Mouse (Mus musculus) ES-Bruce4 (cell line): ENCODE results near the gene Agap1. TPM values are rescaled to one million over a fixed set of nuclear protein-coding genes. Genes with fewer than 3 reads are reported as not detected.

Experiments
- H3K27ac ChIP-seq: 2 replicates; pipeline ENCODE4 v1.5.1; 2012; ENCODE audit warnings: low read length, inconsistent platforms; ENCODE audit not compliant: insufficient read depth
- H3K27me3 ChIP-seq: 2 replicates; pipeline ENCODE4 v1.6.1; 2012; ENCODE audit warnings: mild to moderate bottlenecking, low read length, inconsistent platforms; ENCODE audit not compliant: control insufficient read depth, poor library complexity, insufficient read depth, severe bottlenecking
- H3K36me3 ChIP-seq: 2 replicates; pipeline ENCODE4 v1.6.1; 2012; ENCODE audit warnings: inconsistent platforms, mild to moderate bottlenecking, low read length, moderate library complexity; ENCODE audit not compliant: control insufficient read depth, poor library complexity, insufficient read depth, severe bottlenecking
- H3K4me1 ChIP-seq: one replicate; pipeline ENCODE4 v1.8.1; 2011; ENCODE audit warnings: low read length; ENCODE audit not compliant: control insufficient read depth, insufficient read depth
- H3K4me3 ChIP-seq: 2 replicates; pipeline ENCODE4 v1.5.1; 2011; ENCODE audit warnings: low read depth, mild to moderate bottlenecking, low read length
- H3K9ac ChIP-seq: 2 replicates; pipeline ENCODE4 v1.6.1; 2012; ENCODE audit warnings: low read depth, mild to moderate bottlenecking, inconsistent platforms; ENCODE audit not compliant: poor library complexity, severe bottlenecking
- H3K9me3 ChIP-seq: replicated peaks from 2 replicates; pipeline ENCODE4 v1.6.1; 2012; ENCODE audit warnings: mild to moderate bottlenecking, low read length, inconsistent platforms; ENCODE audit not compliant: control insufficient read depth, poor library complexity, insufficient read depth, severe bottlenecking
- CTCF ChIP-seq: IDR thresholded peaks from one replicate; pipeline ENCODE4 v1.8.1; 2011; ENCODE audit warnings: low read depth, low read length
- EP300 ChIP-seq: IDR thresholded peaks from 2 replicates; pipeline ENCODE4 v1.6.1; 2011; ENCODE audit warnings: low read depth, low read length; ENCODE audit not compliant: insufficient read depth
- POLR2A ChIP-seq: IDR thresholded peaks from one replicate; pipeline ENCODE4 v1.8.1; 2011; ENCODE audit warnings: low read length; ENCODE audit not compliant: insufficient read depth
- polyA plus RNA-seq: library from polyadenylated mRNA; stranded (reverse); fragments of >200 nt; gene quantifications from 2 replicates; pipeline ENCODE4 v1.2.4, GENCODE M21; 2011; ENCODE audit warnings: low read depth; ENCODE audit not compliant: missing spikeins, insufficient read depth, insufficient read length

The Agap1 gene
- polyA plus RNA-seq, 1 experiment = 31.0 TPM

DNA sequence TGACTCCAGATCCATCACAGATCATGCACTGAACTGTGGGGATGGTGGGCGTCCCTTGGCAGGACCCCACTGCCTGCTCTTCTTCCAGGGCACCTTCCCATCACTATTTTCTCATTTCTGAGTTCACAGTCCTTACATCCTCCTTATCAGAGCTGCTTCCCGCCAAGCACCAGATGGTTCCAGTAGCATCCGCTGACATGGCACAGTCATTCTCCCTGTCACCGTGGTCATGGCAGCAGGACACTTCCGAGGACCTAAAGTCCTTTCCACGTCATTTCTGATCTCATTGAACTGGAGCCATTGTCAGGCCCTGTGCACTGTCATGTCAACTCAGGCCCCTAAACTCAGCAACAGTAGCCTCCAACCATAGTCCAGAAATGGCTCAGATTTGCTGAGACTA lies 251.1 kb downstream of the Agap1 start:
- no peak for TF ChIP-seq CTCF
- no peak for TF ChIP-seq EP300
- no peak for TF ChIP-seq POLR2A
- Histone ChIP-seq H3K27ac (no peak overlapping the region), H3K4me1 (no peaks in the 10 kb centered on the region), H3K36me3 (no peaks in the 10 kb centered on the region), H3K4me3 (no peak overlapping the region), H3K9ac (no peak overlapping the region), H3K9me3 (no peaks in the 10 kb centered on the region), H3K27me3 (no peaks in the 10 kb centered on the region)

DNA sequence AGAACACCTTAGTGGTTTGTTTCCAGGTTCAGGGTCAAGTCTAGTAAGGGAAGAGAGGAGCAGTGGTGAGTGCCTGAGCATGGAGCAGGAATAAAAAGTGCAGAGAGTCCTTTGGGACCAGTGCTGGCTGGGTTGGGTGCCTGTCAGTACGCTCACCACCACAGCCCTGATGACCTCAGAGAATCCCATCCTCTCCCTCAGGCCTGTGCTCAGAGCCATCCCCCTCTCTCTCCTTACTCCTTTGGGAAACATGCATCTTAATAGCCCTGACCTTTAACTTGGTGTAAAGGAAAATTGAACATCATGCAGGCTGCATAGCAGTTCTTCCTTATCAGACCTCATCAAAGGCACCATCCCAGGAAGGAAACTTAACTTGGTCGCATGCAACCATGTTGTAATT lies 252.3 kb downstream of the Agap1 start:
- TF ChIP-seq EP300 = no peak
- TF ChIP-seq POLR2A = no peak
- TF ChIP-seq CTCF = no peak
- Histone ChIP-seq H3K4me1 (no peaks in the 10 kb centered on the region), H3K9ac (no peak overlapping the region), H3K9me3 (no peaks in the 10 kb centered on the region), H3K27me3 (no peaks in the 10 kb centered on the region), H3K27ac (no peak overlapping the region), H3K4me3 (no peak overlapping the region), H3K36me3 (no peaks in the 10 kb centered on the region)

DNA sequence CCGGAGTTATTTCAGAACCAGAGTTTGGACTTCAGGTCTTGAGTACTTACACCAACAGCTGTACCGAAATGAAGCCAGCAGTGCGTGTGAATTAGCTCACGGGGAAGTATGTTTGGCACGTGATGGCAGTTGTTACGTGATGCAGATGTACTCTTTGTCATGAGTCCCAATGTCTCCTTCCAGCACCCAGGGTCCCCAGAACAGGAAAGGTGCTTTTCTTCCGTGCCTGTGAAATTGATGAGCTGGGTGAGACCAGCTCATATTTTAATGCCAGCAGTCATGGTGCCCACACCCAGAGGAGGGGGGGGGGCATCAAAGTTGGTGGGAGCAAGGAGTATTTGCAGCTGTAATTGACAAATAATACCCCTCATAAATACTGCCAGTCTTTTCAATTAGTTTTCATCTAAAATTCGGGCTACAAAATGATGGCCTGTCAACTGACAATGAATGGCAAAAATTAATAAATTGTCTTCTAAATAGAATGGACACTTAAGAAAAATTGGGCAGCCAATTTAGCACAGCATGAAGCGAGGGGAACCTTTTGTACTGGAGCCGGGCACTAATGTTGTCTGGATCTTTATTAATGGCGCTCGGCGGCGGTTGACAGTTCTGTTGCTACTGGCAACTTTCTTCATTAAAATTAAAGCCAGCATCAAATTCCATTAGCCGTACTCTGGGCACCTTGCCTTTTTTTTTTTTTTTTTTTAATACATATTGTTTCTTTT lies 253.3 kb downstream of the Agap1 start:
- no peak for TF ChIP-seq CTCF
- no peak for TF ChIP-seq EP300
- no peak for TF ChIP-seq POLR2A
- Histone ChIP-seq H3K27ac (no peak overlapping the region), H3K9ac (no peak overlapping the region), H3K27me3 (no peaks in the 10 kb centered on the region), H3K9me3 (no peaks in the 10 kb centered on the region), H3K36me3 (no peaks in the 10 kb centered on the region), H3K4me3 (no peak overlapping the region), H3K4me1 (no peaks in the 10 kb centered on the region)

DNA sequence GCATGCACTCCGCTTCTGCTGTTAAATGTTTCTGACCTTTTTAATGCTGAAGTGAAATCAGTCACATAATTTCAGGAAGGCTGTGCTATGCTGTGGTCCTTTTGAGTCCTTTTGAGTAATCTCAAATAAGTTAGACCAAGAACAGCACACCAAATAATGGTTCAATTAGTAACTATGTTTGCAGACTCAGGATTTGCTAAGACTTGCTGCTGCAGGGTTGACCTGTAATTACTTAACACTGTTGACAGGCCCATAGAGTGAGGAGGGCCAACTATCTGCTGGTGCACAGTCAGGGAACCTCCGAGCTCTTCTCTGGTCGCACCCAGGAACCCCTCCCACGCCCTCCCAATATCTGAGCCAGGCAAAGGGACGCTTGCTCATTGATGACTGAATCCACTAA lies 255.2 kb downstream of the Agap1 start:
- Histone ChIP-seq H3K27me3 (no peaks in the 10 kb centered on the region), H3K9me3 (no peaks in the 10 kb centered on the region), H3K4me1 (no peaks in the 10 kb centered on the region), H3K27ac (no peak overlapping the region), H3K9ac (no peak overlapping the region), H3K4me3 (no peak overlapping the region), H3K36me3 (no peaks in the 10 kb centered on the region)
- TF ChIP-seq CTCF = no peak
- TF ChIP-seq POLR2A = no peak
- no peak for TF ChIP-seq EP300

DNA sequence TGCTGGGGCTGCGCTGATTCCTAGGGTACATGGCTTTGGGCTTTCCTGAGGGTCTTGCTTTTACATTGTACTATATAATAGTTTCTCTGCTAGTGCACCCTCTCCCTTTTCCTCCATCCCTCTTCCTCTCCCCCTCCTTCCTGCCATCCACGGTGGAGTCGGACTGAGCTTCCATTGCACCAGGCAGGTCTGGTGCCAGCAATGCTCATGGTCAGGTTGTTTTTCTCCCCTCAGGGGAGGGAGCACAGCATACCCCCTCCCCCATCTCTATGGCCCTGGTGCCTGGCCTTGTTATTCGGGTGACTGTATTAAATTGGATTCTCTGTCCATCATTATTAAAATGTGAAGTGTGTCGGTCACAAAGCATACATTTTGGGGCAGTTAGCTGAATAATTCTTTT lies 259.1 kb downstream of the Agap1 start:
- no peaks in the 10 kb centered on the region for H3K27me3 ChIP-seq
- no peaks in the 10 kb centered on the region for H3K9me3 ChIP-seq
- H3K27ac ChIP-seq = no peak overlapping the region
- no peaks in the 10 kb centered on the region for H3K4me1 ChIP-seq
- H3K36me3 ChIP-seq = no peaks in the 10 kb centered on the region
- TF ChIP-seq POLR2A (no peak), EP300 (no peak), CTCF (no peak)
- no peak overlapping the region for H3K4me3 ChIP-seq
- no peak overlapping the region for H3K9ac ChIP-seq

DNA sequence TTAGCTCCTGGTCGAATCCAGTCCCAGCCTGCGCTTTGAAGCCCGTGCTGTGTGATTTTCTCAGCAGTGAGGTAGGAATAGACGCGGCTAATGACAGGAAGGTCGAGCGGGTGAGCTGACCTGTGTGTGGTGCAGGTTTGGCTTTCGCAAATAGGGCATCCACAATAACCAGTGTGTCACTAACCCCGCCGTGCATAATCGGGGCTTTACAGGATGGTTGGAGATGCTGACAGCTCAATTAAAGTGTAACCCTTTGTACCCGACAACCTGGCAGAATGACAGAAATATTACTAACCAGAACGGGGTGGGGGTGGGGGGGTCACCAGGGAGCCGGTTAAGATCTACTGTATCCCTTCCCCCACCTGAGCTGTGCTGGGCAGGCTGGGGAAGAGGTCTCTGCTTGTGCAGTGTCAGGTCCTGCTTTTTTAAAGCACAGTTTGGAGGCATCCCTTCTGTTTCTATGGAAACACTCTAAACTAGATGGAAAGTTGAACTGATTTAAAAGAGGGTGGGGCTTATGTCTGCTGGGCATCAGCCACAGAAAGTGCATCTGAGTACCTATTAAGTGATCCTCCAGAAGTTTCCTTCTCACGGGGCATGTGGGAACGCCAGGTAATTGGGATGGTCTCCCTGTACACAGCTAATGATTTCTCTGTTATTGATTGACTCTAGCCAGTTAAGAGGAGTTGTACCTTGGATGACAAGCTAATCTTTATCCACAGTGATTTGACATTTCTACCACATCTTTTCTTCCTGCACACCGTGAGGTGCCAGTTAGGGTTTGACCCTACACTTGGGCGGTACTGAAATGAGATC lies 259.8 kb downstream of the Agap1 start:
- no peaks in the 10 kb centered on the region for H3K36me3 ChIP-seq
- no peak overlapping the region for H3K4me3 ChIP-seq
- no peaks in the 10 kb centered on the region for H3K4me1 ChIP-seq
- TF ChIP-seq EP300 = no peak
- TF ChIP-seq CTCF = no peak
- TF ChIP-seq POLR2A = no peak
- H3K9me3 ChIP-seq = no peaks in the 10 kb centered on the region
- H3K9ac ChIP-seq = no peak overlapping the region
- no peak overlapping the region for H3K27ac ChIP-seq
- H3K27me3 ChIP-seq = no peaks in the 10 kb centered on the region
